Comparison of ENCODE assay signal across 25 mouse cellular contexts in genomic region chr7:43752806-43753205, GRCm38 (mm10). TPM values are rescaled to one million over a fixed set of nuclear protein-coding genes. Genes with fewer than 3 reads are reported as not detected.
"Had no signal": no experiment of that assay in that cellular context is flagged by ENCODE, and none has a peak within 500 bp of the region (broad histone marks: within the 10 kb centered on the region; RNA-seq: fewer than 3 reads in every experiment).

No protein-coding gene starts in this region.

- H3K9me3 ChIP-seq: lung, embryonic 15.5 days; megakaryocyte, embryonic 14.5 days; midbrain, embryonic 13.5 days; midbrain, embryonic 15.5 days; neural tube, embryonic 12.5 days; stomach, embryonic 15.5 days had no signal

- ATAC-seq: lung, postnatal 0 days; midbrain, embryonic 13.5 days; midbrain, embryonic 15.5 days had no signal

- H3K27me3 ChIP-seq: lung, embryonic 15.5 days; megakaryocyte, embryonic 14.5 days; midbrain, embryonic 13.5 days; midbrain, embryonic 15.5 days; neural tube, embryonic 12.5 days; stomach, embryonic 15.5 days had no signal

- DNase-seq: lung, adult 2 months; lung, postnatal 14 days; lung, postnatal 36 days; right cerebral cortex, postnatal 14 days; thymus, adult 2 months; thymus, postnatal 25 days; thymus, postnatal 4 days had no signal

- H3K9ac ChIP-seq: lung, embryonic 15.5 days; midbrain, embryonic 13.5 days; midbrain, embryonic 15.5 days; neural tube, embryonic 12.5 days; stomach, embryonic 15.5 days had no signal

- H3K36me3 ChIP-seq: lung, embryonic 15.5 days; midbrain, embryonic 13.5 days; midbrain, embryonic 15.5 days; neural tube, embryonic 12.5 days; stomach, embryonic 15.5 days had no signal

- H3K27ac ChIP-seq: lung, embryonic 15.5 days; macrophage; midbrain, embryonic 13.5 days; midbrain, embryonic 15.5 days; neural tube, embryonic 12.5 days; stomach, embryonic 15.5 days; stomach, postnatal 0 days had no signal

- H3K4me1 ChIP-seq: lung, embryonic 15.5 days; midbrain, embryonic 13.5 days; midbrain, embryonic 15.5 days; neural tube, embryonic 12.5 days; stomach, embryonic 15.5 days had no signal

- H3K4me2 ChIP-seq: lung, embryonic 15.5 days; midbrain, embryonic 11.5 days; midbrain, embryonic 13.5 days; midbrain, embryonic 15.5 days; neural tube, embryonic 12.5 days; stomach, embryonic 15.5 days had no signal

- H3K4me3 ChIP-seq: lung, embryonic 15.5 days; megakaryocyte, embryonic 14.5 days; midbrain, embryonic 13.5 days; midbrain, embryonic 15.5 days; neural tube, embryonic 12.5 days; stomach, embryonic 15.5 days had no signal

RNA-seq across cellular contexts. Expression of gene Klk12, which starts 15.9 kb away (rescaled TPM):
- total RNA-seq: megakaryocyte progenitor cell, adult 5-6 weeks; midbrain, postnatal 0 days; monocyte, adult 5-6 weeks; neutrophil, adult 5-6 weeks had no signal
- polyA plus RNA-seq: lung, embryonic 15.5 days; lung, postnatal 0 days; macrophage; midbrain, embryonic 11.5 days; midbrain, embryonic 13.5 days; midbrain, embryonic 15.5 days; midbrain, postnatal 0 days; neural tube, embryonic 12.5 days; neural tube, embryonic 14.5 days; spleen, adult 2 months; testis, adult 2 months; urinary bladder, adult 2 months had no signal

RNA-seq across cellular contexts. Expression of gene Klk11, which starts 21.6 kb away (rescaled TPM):
- total RNA-seq: megakaryocyte progenitor cell, adult 5-6 weeks; midbrain, postnatal 0 days; monocyte, adult 5-6 weeks; neutrophil, adult 5-6 weeks had no signal
- polyA plus RNA-seq: macrophage; midbrain, embryonic 13.5 days; midbrain, postnatal 0 days; neural tube, embryonic 12.5 days; neural tube, embryonic 14.5 days; spleen, adult 2 months; testis, adult 2 months had no signal

RNA-seq across cellular contexts. Expression of gene Klk10, which starts 28.0 kb away (rescaled TPM):
- total RNA-seq: megakaryocyte progenitor cell, adult 5-6 weeks; monocyte, adult 5-6 weeks had no signal
- polyA plus RNA-seq: macrophage; midbrain, embryonic 13.5 days; midbrain, postnatal 0 days; neural tube, embryonic 12.5 days; neural tube, embryonic 14.5 days; spleen, adult 2 months; testis, adult 2 months had no signal

RNA-seq across cellular contexts. Expression of gene Klk9, which starts 38.9 kb away (rescaled TPM):
- total RNA-seq: megakaryocyte progenitor cell, adult 5-6 weeks; midbrain, postnatal 0 days; monocyte, adult 5-6 weeks; neutrophil, adult 5-6 weeks had no signal
- polyA plus RNA-seq: macrophage; midbrain, embryonic 11.5 days; midbrain, postnatal 0 days; neural tube, embryonic 12.5 days; neural tube, embryonic 14.5 days; spleen, adult 2 months; testis, adult 2 months; urinary bladder, adult 2 months had no signal

RNA-seq across cellular contexts. Expression of gene Klk13, which starts 40.4 kb away (rescaled TPM):
- total RNA-seq: megakaryocyte progenitor cell, adult 5-6 weeks; monocyte, adult 5-6 weeks; neutrophil, adult 5-6 weeks had no signal
- polyA plus RNA-seq: macrophage; midbrain, embryonic 13.5 days; testis, adult 2 months had no signal
